Mouse (Mus musculus): ENCODE data around the gene Zfand3.

GRCm38 (mm10) chr17:30007883-30008282, 3.4 kb downstream of the Zfand3 start:
- TF ChIP-seq POLR2A (IDR thresholded peaks at IDR 0.05; ENCODE audit: insufficient read depth, low read length), result no peak
- no peak for TF ChIP-seq CTCF (IDR thresholded peaks at IDR 0.05; ENCODE audit: low read depth, low read length)
- TF ChIP-seq EP300 (IDR thresholded peaks at IDR 0.05; ENCODE audit: insufficient read depth, low read depth, low read length), result no peak

All from ES-Bruce4 (cell line).